Mouse (Mus musculus): ENCODE results near the gene Tnnt3.
A peak's percentile ranks its signal among the peaks of the same experiment; 100 is the strongest.

DNA sequence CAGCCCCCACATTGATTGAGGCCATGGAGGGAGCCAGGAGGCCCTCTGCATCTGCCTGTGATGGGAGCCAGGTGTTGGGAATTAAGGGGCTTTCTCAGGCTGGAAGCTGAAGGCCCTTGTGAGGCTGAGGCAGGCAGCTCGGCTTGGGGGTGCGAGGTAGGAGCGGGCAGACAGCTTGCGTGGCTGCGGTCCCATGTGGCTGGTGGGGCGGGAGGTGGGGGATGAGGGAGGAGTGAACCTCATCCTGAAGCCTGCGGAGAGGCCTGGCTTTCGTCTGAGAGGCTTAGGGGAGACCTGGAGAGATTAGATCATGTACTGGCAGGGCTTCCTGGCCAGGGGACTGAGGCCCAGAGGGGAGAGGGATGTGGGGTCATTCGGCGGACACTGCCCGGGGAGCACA is 15.5 kb upstream of the Tnnt3 start:
- no peak for TF ChIP-seq CTCF (IDR thresholded peaks at IDR 0.05)
- TF ChIP-seq POLR2A (IDR thresholded peaks at IDR 0.05; ENCODE audit: insufficient read depth, low read depth, low read length) = 0 out of 2 replicates have a peak, but pooled peaks have one; percentile 16
- no peak for TF ChIP-seq EP300 (IDR thresholded peaks at IDR 0.05; ENCODE audit: insufficient read depth, low read depth, low read length)
